Mouse (Mus musculus) kidney, embryonic 16.5 days (tissue): ENCODE results near the gene Ankrd52. TPM values are rescaled to one million over a fixed set of nuclear protein-coding genes. Genes with fewer than 3 reads are reported as not detected.
A peak's percentile ranks its signal among the peaks of the same experiment; 100 is the strongest.

Source experiments
- ATAC-seq: fragments of 200-750 bp; cut with Nextera tagmentation; 2 replicates; pipeline ENCODE4 v1.8.0; 2017; ENCODE audit warnings: moderate TSS enrichment; ENCODE audit not compliant: low FRiP score, low TSS enrichment
- H3K27ac ChIP-seq: fragments of 300-500 bp; sonication (generic); 2 replicates; pipeline ENCODE4 v1.5.1; 2014; ENCODE audit warnings: low read length
- H3K27me3 ChIP-seq: fragments of 300-500 bp; sonication (generic); 2 replicates; pipeline ENCODE4 v1.6.1; 2014; ENCODE audit warnings: low read length, control low read depth, mixed read lengths; ENCODE audit not compliant: insufficient read depth
- H3K36me3 ChIP-seq: fragments of 300-500 bp; sonication (generic); 2 replicates; pipeline ENCODE4 v1.6.1; 2014; ENCODE audit warnings: low read length, control low read depth, mixed read lengths; ENCODE audit not compliant: insufficient read depth
- H3K4me1 ChIP-seq: fragments of 300-500 bp; sonication (generic); 2 replicates; pipeline ENCODE4 v1.6.1; 2014; ENCODE audit warnings: low read length, control low read depth, mixed read lengths; ENCODE audit not compliant: insufficient read depth
- H3K4me2 ChIP-seq: fragments of 300-500 bp; sonication (generic); replicated peaks from 2 replicates; pipeline ENCODE4 v1.6.1; 2014; ENCODE audit warnings: low read depth, low read length
- H3K4me3 ChIP-seq: fragments of 300-500 bp; sonication (generic); 2 replicates; pipeline ENCODE4 v1.5.1; 2014; ENCODE audit warnings: mild to moderate bottlenecking, low read length
- H3K9ac ChIP-seq: fragments of 300-500 bp; sonication (generic); replicated peaks from 2 replicates; pipeline ENCODE4 v1.6.1; 2014; ENCODE audit warnings: low read length
- H3K9me3 ChIP-seq: fragments of 300-500 bp; sonication (generic); 2 replicates; pipeline ENCODE4 v1.6.1; 2016; ENCODE audit warnings: low read length, control low read depth
- WGBS: fragments of 180-500 bp; shearing (Covaris S2); extraction: QIAGEN DNeasy Blood & Tissue Kit; methylation state at CpG from one replicate; pipeline ENCODE4 v1.1.7; 2014; 5-methylcytosine and 5-hydroxymethylcytosine counted together
- polyA plus RNA-seq: library from polyadenylated mRNA; unstranded; fragments of >200 nt; fragmentation: Nextera tagmentation; extraction: Ambion mirVana; gene quantifications from 2 replicates; pipeline ENCODE4 v1.2.1, GENCODE M21; 2015

The Ankrd52 gene
- polyA plus RNA-seq, 1 experiment from 2014 or later: 11.9 TPM

- peaks cover 30% of the 10 kb centered on the region for H3K4me1 ChIP-seq
- H3K9me3 ChIP-seq: no peaks in the 10 kb centered on the region
- H3K4me2 ChIP-seq: no peak overlapping the region
- H3K27me3 ChIP-seq: no peaks in the 10 kb centered on the region
- no peak for ATAC-seq
- WGBS: 90% methylated on average over 2 of the region's 2 CpGs
- no peak overlapping the region for H3K4me3 ChIP-seq
- no peak overlapping the region for H3K27ac ChIP-seq
- H3K36me3 ChIP-seq: no peaks in the 10 kb centered on the region
- H3K9ac ChIP-seq: no peak overlapping the region
These were observed 36.7 kb upstream of the Ankrd52 start for GRCm38 (mm10) chr10:128340257-128340656.

GRCm38 (mm10) chr10:128343436-128343835 lies 33.5 kb upstream of the Ankrd52 start:
- no peak overlapping the region for H3K27ac ChIP-seq
- no peak overlapping the region for H3K9ac ChIP-seq
- peaks cover 20% of the 10 kb centered on the region for H3K4me1 ChIP-seq
- H3K36me3 ChIP-seq: no peaks in the 10 kb centered on the region
- no peak for ATAC-seq
- no peak overlapping the region for H3K4me2 ChIP-seq
- no peak overlapping the region for H3K4me3 ChIP-seq
- WGBS: 97% methylated on average over 1 of the region's 1 CpGs
- no peaks in the 10 kb centered on the region for H3K9me3 ChIP-seq
- no peaks in the 10 kb centered on the region for H3K27me3 ChIP-seq

- peak overlapping the region; percentile 12 for H3K9ac ChIP-seq
These were observed 32.2 kb upstream of the Ankrd52 start for GRCm38 (mm10) chr10:128344568-128345275.

GRCm38 (mm10) chr10:128347541-128347940 lies 29.4 kb upstream of the Ankrd52 start:
- ATAC-seq: no peak
- Histone ChIP-seq H3K9me3 (no peaks in the 10 kb centered on the region), H3K36me3 (peaks cover 24% of the 10 kb centered on the region), H3K27ac (no peak overlapping the region), H3K4me3 (no peak overlapping the region), H3K27me3 (no peaks in the 10 kb centered on the region), H3K4me1 (peaks cover 9% of the 10 kb centered on the region), H3K4me2 (no peak overlapping the region), H3K9ac (no peak overlapping the region)
- WGBS: 88% methylated on average over 8 of the region's 8 CpGs

More at GRCm38 (mm10) chr10:128344568-128345275, 32.2 kb upstream of the Ankrd52 start:
- no peaks in the 10 kb centered on the region for H3K27me3 ChIP-seq
- peaks cover 9% of the 10 kb centered on the region for H3K4me1 ChIP-seq
- peak overlapping the region; percentile 23; the same call in 1 of the 2 replicates for H3K4me2 ChIP-seq
- ATAC-seq: peak; percentile 65
- H3K27ac ChIP-seq: peak overlapping the region; percentile 80
- H3K36me3 ChIP-seq: no peaks in the 10 kb centered on the region
- 32% methylated on average over 7 of the region's 7 CpGs for WGBS
- 0 out of 2 replicates have a peak overlapping the region, but pooled peaks have one; percentile 2 for H3K4me3 ChIP-seq
- H3K9me3 ChIP-seq: no peaks in the 10 kb centered on the region

GRCm38 (mm10) chr10:128358796-128359195 lies 18.1 kb upstream of the Ankrd52 start:
- Histone ChIP-seq H3K4me3 (no peak overlapping the region), H3K27ac (no peak overlapping the region), H3K4me2 (no peak overlapping the region), H3K4me1 (no peaks in the 10 kb centered on the region), H3K36me3 (peaks cover 64% of the 10 kb centered on the region), H3K9ac (no peak overlapping the region), H3K27me3 (no peaks in the 10 kb centered on the region), H3K9me3 (no peaks in the 10 kb centered on the region)
- no peak for ATAC-seq
- 49% methylated on average over 2 of the region's 2 CpGs for WGBS

- Histone ChIP-seq H3K9me3 (no peaks in the 10 kb centered on the region), H3K9ac (no peak overlapping the region), H3K4me3 (no peak overlapping the region), H3K4me1 (no peaks in the 10 kb centered on the region), H3K36me3 (peaks cover 59% of the 10 kb centered on the region), H3K4me2 (no peak overlapping the region), H3K27me3 (no peaks in the 10 kb centered on the region), H3K27ac (no peak overlapping the region)
- 89% methylated on average over 6 of the region's 6 CpGs for WGBS
- ATAC-seq: no peak
These were observed 17.7 kb upstream of the Ankrd52 start for GRCm38 (mm10) chr10:128359226-128359625.

GRCm38 (mm10) chr10:128361836-128362235 lies 15.1 kb upstream of the Ankrd52 start:
- no peaks in the 10 kb centered on the region for H3K27me3 ChIP-seq
- peaks cover 50% of the 10 kb centered on the region for H3K36me3 ChIP-seq
- no peaks in the 10 kb centered on the region for H3K9me3 ChIP-seq
- no peak overlapping the region for H3K9ac ChIP-seq
- no peaks in the 10 kb centered on the region for H3K4me1 ChIP-seq
- no peak overlapping the region for H3K4me2 ChIP-seq
- WGBS: 86% methylated on average over 6 of the region's 6 CpGs
- no peak for ATAC-seq
- no peak overlapping the region for H3K4me3 ChIP-seq
- H3K27ac ChIP-seq: no peak overlapping the region

- 49% methylated on average over 3 of the region's 3 CpGs for WGBS
- Histone ChIP-seq H3K27ac (no peak overlapping the region), H3K4me3 (no peak overlapping the region), H3K9ac (no peak overlapping the region), H3K4me1 (peaks cover 3% of the 10 kb centered on the region; the same call in 1 of the 2 replicates), H3K4me2 (no peak overlapping the region), H3K36me3 (peaks cover 50% of the 10 kb centered on the region), H3K9me3 (no peaks in the 10 kb centered on the region), H3K27me3 (no peaks in the 10 kb centered on the region)
- peak; percentile 62 for ATAC-seq
These were observed 14.3 kb upstream of the Ankrd52 start for GRCm38 (mm10) chr10:128362568-128362967.

GRCm38 (mm10) chr10:128367899-128368401 lies 9.0 kb upstream of the Ankrd52 start:
- Histone ChIP-seq H3K9me3 (no peaks in the 10 kb centered on the region), H3K4me3 (peak overlapping the region; percentile 64), H3K9ac (peak overlapping the region; percentile 72), H3K27ac (peak overlapping the region; percentile 88), H3K4me1 (peaks cover 8% of the 10 kb centered on the region), H3K27me3 (no peaks in the 10 kb centered on the region), H3K36me3 (peaks cover 14% of the 10 kb centered on the region), H3K4me2 (peak overlapping the region; percentile 68)
- WGBS: 16% methylated on average over 19 of the region's 19 CpGs
- no peak for ATAC-seq
